Mouse (Mus musculus) heart, postnatal 0 days (tissue): ENCODE results near the gene Eci2. TPM values are rescaled to one million over a fixed set of nuclear protein-coding genes. Genes with fewer than 3 reads are reported as not detected.
"Not testable (repeated sequence)": the region's sequence is repeated elsewhere in the genome, so short reads cannot be mapped to it uniquely, and the experiment has no call there.

Source experiments
- ATAC-seq: fragments of 200-750 bp; cut with Nextera tagmentation; 2 replicates; pipeline ENCODE4 v1.8.0; 2017; ENCODE audit warnings: low read depth, moderate number of reproducible peaks, moderate library complexity; ENCODE audit not compliant: insufficient read depth
- DNase-seq: peaks from one replicate; pipeline ENCODE4 v3.0.0-alpha.2; 2016; ENCODE audit warnings: low spot score
- H3K27ac ChIP-seq: fragments of 300-500 bp; sonication (generic); 2 replicates; pipeline ENCODE4 v1.5.1; 2014; ENCODE audit warnings: low read depth, mild to moderate bottlenecking
- H3K27me3 ChIP-seq: fragments of 300-500 bp; sonication (generic); 2 replicates; pipeline ENCODE4 v1.6.1; 2014; ENCODE audit warnings: low read length, mixed read lengths; ENCODE audit not compliant: control insufficient read depth, insufficient read depth
- H3K36me3 ChIP-seq: fragments of 300-500 bp; sonication (generic); replicated peaks from 2 replicates; pipeline ENCODE4 v1.6.1; 2014; ENCODE audit warnings: low read length, mixed read lengths; ENCODE audit not compliant: control insufficient read depth, insufficient read depth
- H3K4me1 ChIP-seq: fragments of 300-500 bp; sonication (generic); 2 replicates; pipeline ENCODE4 v1.6.1; 2014; ENCODE audit warnings: antibody characterized with exemption; ENCODE audit not compliant: control insufficient read depth, insufficient read depth
- H3K4me2 ChIP-seq: fragments of 300-500 bp; sonication (generic); 2 replicates; pipeline ENCODE4 v1.6.1; 2014; ENCODE audit warnings: low read depth, mild to moderate bottlenecking, low read length, moderate library complexity
- H3K4me3 ChIP-seq: fragments of 300-500 bp; sonication (generic); 2 replicates; pipeline ENCODE4 v1.5.1; 2014; ENCODE audit warnings: low read depth, low read length
- H3K9ac ChIP-seq: fragments of 300-500 bp; sonication (generic); replicated peaks from 2 replicates; pipeline ENCODE4 v1.6.1; 2014; ENCODE audit warnings: low read depth, low read length, mixed read lengths
- H3K9me3 ChIP-seq: fragments of 300-500 bp; sonication (generic); replicated peaks from 2 replicates; pipeline ENCODE4 v1.6.1; 2016; ENCODE audit warnings: low read length; ENCODE audit not compliant: control insufficient read depth
- CTCF ChIP-seq: IDR thresholded peaks from 2 replicates; pipeline ENCODE4 v1.5.1; 2016; ENCODE audit warnings: antibody characterized with exemption, control low read depth, low read depth
- EP300 ChIP-seq: IDR thresholded peaks from 2 replicates; pipeline ENCODE4 v1.6.1; 2016; ENCODE audit warnings: antibody characterized with exemption, low read depth
- WGBS: fragments of 180-500 bp; shearing (Covaris S2); extraction: QIAGEN DNeasy Blood & Tissue Kit; methylation state at CpG from one replicate; pipeline ENCODE4 v1.1.7; 2014; 5-methylcytosine and 5-hydroxymethylcytosine counted together
- polyA plus RNA-seq: library from polyadenylated mRNA; unstranded; fragments of >200 nt; fragmentation: Nextera tagmentation; extraction: Ambion mirVana; gene quantifications from 2 replicates; pipeline ENCODE4 v1.2.1, GENCODE M21; 2015
- total RNA-seq: library from RNA; depleted of rRNA; stranded (reverse); fragments of >200 nt; gene quantifications from 2 replicates; pipeline ENCODE4 v1.2.3, GENCODE M21; 2014; ENCODE audit warnings: low replicate concordance

The Eci2 gene
- total and polyA plus RNA-seq, 2 experiments from 2014 or later: 245 to 300 TPM

- Histone ChIP-seq H3K27ac (no peak overlapping the region), H3K9ac (no peak overlapping the region), H3K27me3 (no peaks in the 10 kb centered on the region), H3K9me3 (no peaks in the 10 kb centered on the region), H3K4me3 (no peak overlapping the region), H3K36me3 (peaks cover 33% of the 10 kb centered on the region), H3K4me1 (peaks cover 18% of the 10 kb centered on the region), H3K4me2 (no peak overlapping the region)
- ATAC-seq (no peak), DNase-seq (no peak)
- TF ChIP-seq CTCF (no peak), EP300 (no peak)
- WGBS: 54% methylated on average over 4 of the region's 4 CpGs
Observed at GRCm38 (mm10) chr13:34991581-34992273, 35.2 kb downstream of the Eci2 start.

- H3K4me2 ChIP-seq, H3K9me3 ChIP-seq, H3K4me3 ChIP-seq, ATAC-seq, H3K9ac ChIP-seq, DNase-seq, H3K4me1 ChIP-seq, H3K27me3 ChIP-seq, H3K27ac ChIP-seq: not testable (repeated sequence)
- WGBS: 96% methylated on average over 1 of the region's 1 CpGs
- peaks cover 86% of the 10 kb centered on the region for H3K36me3 ChIP-seq
Observed at GRCm38 (mm10) chr13:34983479-34983878, 43.4 kb downstream of the Eci2 start.

DNA sequence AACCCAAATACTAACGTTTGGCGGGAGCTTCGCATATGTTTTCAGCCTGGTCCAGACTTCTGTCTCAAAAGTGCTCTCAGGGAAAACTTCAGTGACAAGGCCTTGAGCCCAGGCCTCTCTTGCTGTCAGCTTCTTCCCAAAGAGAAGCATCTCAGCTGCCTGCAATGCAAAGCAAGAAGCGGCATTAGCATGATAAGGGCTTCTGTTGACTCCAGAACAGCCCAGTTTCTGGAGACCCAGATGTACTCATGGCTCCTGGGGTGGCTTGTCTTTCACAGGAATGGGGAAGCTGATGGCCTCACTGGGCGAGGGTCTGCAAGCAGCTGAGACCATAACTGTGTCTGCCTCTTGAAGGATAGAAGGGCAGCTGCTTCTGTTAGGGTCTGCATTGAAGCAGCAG is 48.3 kb downstream of the Eci2 start:
- ATAC-seq, H3K9ac ChIP-seq, H3K4me2 ChIP-seq, H3K9me3 ChIP-seq, H3K27ac ChIP-seq, H3K4me1 ChIP-seq, H3K27me3 ChIP-seq, H3K4me3 ChIP-seq, DNase-seq: not testable (repeated sequence)
- H3K36me3 ChIP-seq: peaks cover 65% of the 10 kb centered on the region
- WGBS: 73% methylated on average over 5 of the region's 5 CpGs

- Histone ChIP-seq H3K9me3 (no peaks in the 10 kb centered on the region), H3K4me2 (no peak overlapping the region), H3K9ac (no peak overlapping the region), H3K4me3 (no peak overlapping the region), H3K27me3 (no peaks in the 10 kb centered on the region), H3K27ac (no peak overlapping the region), H3K4me1 (no peaks in the 10 kb centered on the region), H3K36me3 (peaks cover 62% of the 10 kb centered on the region)
- WGBS: 92% methylated on average over 3 of the region's 3 CpGs
- DNase-seq: no peak
- ATAC-seq: no peak
- TF ChIP-seq EP300 (no peak), CTCF (no peak)
Observed at GRCm38 (mm10) chr13:34977410-34977809, 49.5 kb downstream of the Eci2 start.

- H3K4me1 ChIP-seq: no peaks in the 10 kb centered on the region
- H3K9me3 ChIP-seq: no peaks in the 10 kb centered on the region
- 83% methylated on average over 4 of the region's 4 CpGs for WGBS
- H3K27me3 ChIP-seq: no peaks in the 10 kb centered on the region
- ATAC-seq: no peak
- H3K27ac ChIP-seq: no peak overlapping the region
- no peak for TF ChIP-seq EP300
- no peak for TF ChIP-seq CTCF
- no peak overlapping the region for H3K4me3 ChIP-seq
- no peak for DNase-seq
- H3K9ac ChIP-seq: no peak overlapping the region
- H3K4me2 ChIP-seq: no peak overlapping the region
- H3K36me3 ChIP-seq: peaks cover 50% of the 10 kb centered on the region
Observed at GRCm38 (mm10) chr13:34976116-34976515, 50.8 kb downstream of the Eci2 start.

DNA sequence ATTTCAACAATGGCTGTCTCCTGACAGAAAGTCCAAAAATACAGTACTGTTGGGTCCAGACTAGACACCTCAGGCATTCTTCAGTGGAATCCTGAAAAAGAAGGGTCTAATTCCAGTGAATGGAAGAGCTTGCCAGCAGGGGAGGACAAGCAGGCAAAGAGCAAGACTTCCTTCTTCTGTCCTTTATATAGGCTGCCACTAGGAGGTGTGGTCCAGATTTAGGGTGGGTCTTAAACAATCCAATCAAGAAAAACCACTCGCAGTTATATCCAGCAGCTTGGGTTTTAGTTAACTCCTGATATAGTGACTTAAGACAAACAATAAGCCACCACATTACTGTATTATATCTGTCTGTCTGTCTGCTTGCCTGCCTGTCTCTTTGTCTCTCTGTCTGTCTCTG is 53.1 kb downstream of the Eci2 start:
- WGBS: 22% methylated on average over 1 of the region's 1 CpGs
- no peak for ATAC-seq
- peak; percentile 18; the same call in 1 of the 2 replicates for TF ChIP-seq CTCF
- no peak for TF ChIP-seq EP300
- H3K4me1 ChIP-seq: no peaks in the 10 kb centered on the region
- no peaks in the 10 kb centered on the region for H3K27me3 ChIP-seq
- no peaks in the 10 kb centered on the region for H3K9me3 ChIP-seq
- H3K4me3 ChIP-seq: no peak overlapping the region
- no peak overlapping the region for H3K9ac ChIP-seq
- H3K27ac ChIP-seq: no peak overlapping the region
- no peak overlapping the region for H3K4me2 ChIP-seq
- no peak for DNase-seq
- H3K36me3 ChIP-seq: peaks cover 26% of the 10 kb centered on the region
